Mouse (Mus musculus): ENCODE data around the gene Myl6. TPM values are rescaled to one million over a fixed set of nuclear protein-coding genes. Genes with fewer than 3 reads are reported as not detected.
A peak's percentile ranks its signal among the peaks of the same experiment; 100 is the strongest.

Gene Myl6
- total and polyA plus RNA-seq, 3 experiments, result 242 to 379 (median 302) TPM

- TF ChIP-seq CTCF (IDR thresholded peaks at IDR 0.05) (no peak), POLR2A (IDR thresholded peaks at IDR 0.05; ENCODE audit: insufficient read depth, low read depth, low read length) (no peak), EP300 (IDR thresholded peaks at IDR 0.05; ENCODE audit: insufficient read depth, low read depth, low read length) (no peak)
- no peaks in the 10 kb centered on the region for H3K79me2 ChIP-seq (replicated peaks; ENCODE audit: control insufficient read depth, insufficient read depth, low read length)
- intact Hi-C loops (cut with DNase I), result loop anchor here (2.0 kb wide), 1 partner anchor 33 kb away; no protein-coding TSS in a partner anchor
Measured at GRCm38 (mm10) chr10:128460270-128460630, 33.7 kb downstream of the Myl6 start.

GRCm38 (mm10) chr10:128459409-128460269, 34.3 kb downstream of the Myl6 start:
- Histone ChIP-seq H3K27ac (peak overlapping the region; percentile 92), H3K79me2 (replicated peaks; ENCODE audit: control insufficient read depth, insufficient read depth, low read length) (no peaks in the 10 kb centered on the region), H3K4me1 (ENCODE audit: control insufficient read depth, insufficient read depth, low read length) (peaks cover 5% of the 10 kb centered on the region), H3K36me3 (ENCODE audit: control insufficient read depth, insufficient read depth, low read length) (peaks cover 2% of the 10 kb centered on the region), H3K9ac (ENCODE audit: low read depth, low read length) (peak overlapping the region; percentile 97), H3K4me3 (peak overlapping the region; percentile 65), H3K27me3 (ENCODE audit: control insufficient read depth, insufficient read depth, low read length) (no peaks in the 10 kb centered on the region)
- intact Hi-C loops (cut with DNase I), result loop anchor here (1.0 to 5.0 kb wide), 4 partner anchors 33 to 97 kb away; partner anchors contain the start of gene Ankrd52
- TF ChIP-seq EP300 (IDR thresholded peaks at IDR 0.05; ENCODE audit: insufficient read depth, low read depth, low read length), result no peak
- no peak for DNase-seq
- WGBS, result 1% methylated on average over 34 of the region's 67 CpGs

More at GRCm38 (mm10) chr10:128460270-128460630, 33.7 kb downstream of the Myl6 start:
- Histone ChIP-seq H3K27ac (peak overlapping the region; percentile 84; the same call in 1 of the 2 replicates), H3K36me3 (ENCODE audit: control insufficient read depth, insufficient read depth, low read length) (peaks cover 5% of the 10 kb centered on the region), H3K4me1 (ENCODE audit: control insufficient read depth, insufficient read depth, low read length) (peaks cover 3% of the 10 kb centered on the region), H3K9ac (ENCODE audit: low read depth, low read length) (peak overlapping the region; percentile 26; the same call in 1 of the 2 replicates), H3K4me3 (peak overlapping the region; percentile 60), H3K27me3 (ENCODE audit: control insufficient read depth, insufficient read depth, low read length) (no peaks in the 10 kb centered on the region)
- no peak for DNase-seq
- 17% methylated on average over 5 of the region's 5 CpGs for WGBS

- H3K79me2 ChIP-seq (replicated peaks; ENCODE audit: control insufficient read depth, insufficient read depth, low read length), result no peaks in the 10 kb centered on the region
- peak; percentile 91 to 92 for DNase-seq
- H3K9ac ChIP-seq (ENCODE audit: low read depth, low read length), result peak within 1 kb of the TSS; percentile 97
- H3K27ac ChIP-seq, result peak within 1 kb of the TSS; percentile 95
- H3K4me3 ChIP-seq, result peak within 1 kb of the TSS; percentile 100
- under 1% methylated on average over 72 of the region's 86 CpGs for WGBS
- intact Hi-C loops (cut with DNase I), result loop anchor here (1.0 to 5.0 kb wide), 3 partner anchors 77 to 97 kb away; partner anchors contain the start of gene Ankrd52
- TF ChIP-seq POLR2A (IDR thresholded peaks at IDR 0.05; ENCODE audit: insufficient read depth, low read depth, low read length) (peak; percentile 57), CTCF (IDR thresholded peaks at IDR 0.05) (peak; percentile 41), EP300 (IDR thresholded peaks at IDR 0.05; ENCODE audit: insufficient read depth, low read depth, low read length) (no peak)
- peaks cover 5% of the 10 kb centered on the region for H3K4me1 ChIP-seq (ENCODE audit: control insufficient read depth, insufficient read depth, low read length)
- no peaks in the 10 kb centered on the region for H3K27me3 ChIP-seq (ENCODE audit: control insufficient read depth, insufficient read depth, low read length)
- H3K36me3 ChIP-seq (ENCODE audit: control insufficient read depth, insufficient read depth, low read length), result peaks cover 2% of the 10 kb centered on the region
Measured at GRCm38 (mm10) chr10:128458719-128459408, 35.1 kb downstream of the Myl6 start, which contains the start of gene Smarcc2. Gene Smarcc2, plus strand, starts transcription at chr10:128459248.

- WGBS, result under 1% methylated on average over 28 of the region's 29 CpGs
- peak overlapping the region; percentile 100 for H3K4me3 ChIP-seq
- peaks cover 2% of the 10 kb centered on the region for H3K36me3 ChIP-seq (ENCODE audit: control insufficient read depth, insufficient read depth, low read length)
- peak overlapping the region; percentile 95 for H3K27ac ChIP-seq
- no peak for TF ChIP-seq POLR2A (IDR thresholded peaks at IDR 0.05; ENCODE audit: insufficient read depth, low read depth, low read length)
- TF ChIP-seq EP300 (IDR thresholded peaks at IDR 0.05; ENCODE audit: insufficient read depth, low read depth, low read length), result peak; percentile 82; the same call in 1 of the 2 replicates
- no peaks in the 10 kb centered on the region for H3K27me3 ChIP-seq (ENCODE audit: control insufficient read depth, insufficient read depth, low read length)
- no peaks in the 10 kb centered on the region for H3K79me2 ChIP-seq (replicated peaks; ENCODE audit: control insufficient read depth, insufficient read depth, low read length)
- DNase-seq, result peak; percentile 88 to 95
- peak overlapping the region; percentile 97 for H3K9ac ChIP-seq (ENCODE audit: low read depth, low read length)
- peaks cover 5% of the 10 kb centered on the region for H3K4me1 ChIP-seq (ENCODE audit: control insufficient read depth, insufficient read depth, low read length)
- intact Hi-C loops (cut with DNase I), result loop anchor here (2.0 to 5.0 kb wide), 2 partner anchors 82 to 96 kb away; partner anchors contain the start of gene Ankrd52
Measured at GRCm38 (mm10) chr10:128458348-128458718, 35.6 kb downstream of the Myl6 start.

GRCm38 (mm10) chr10:128457676-128458075, 36.3 kb downstream of the Myl6 start:
- intact Hi-C loops (cut with DNase I), result loop anchor here (2.0 to 5.0 kb wide), 2 partner anchors 81 to 95 kb away; partner anchors contain the start of gene Ankrd52
- H3K79me2 ChIP-seq (replicated peaks; ENCODE audit: control insufficient read depth, insufficient read depth, low read length), result no peaks in the 10 kb centered on the region
- H3K4me1 ChIP-seq (ENCODE audit: control insufficient read depth, insufficient read depth, low read length), result peaks cover 5% of the 10 kb centered on the region
- no peak for DNase-seq
- H3K27me3 ChIP-seq (ENCODE audit: control insufficient read depth, insufficient read depth, low read length), result no peaks in the 10 kb centered on the region
- no peak overlapping the region for H3K27ac ChIP-seq
- WGBS, result 93% methylated on average over 6 of the region's 6 CpGs
- H3K9ac ChIP-seq (ENCODE audit: low read depth, low read length), result no peak overlapping the region
- TF ChIP-seq EP300 (IDR thresholded peaks at IDR 0.05; ENCODE audit: insufficient read depth, low read depth, low read length) (no peak), POLR2A (IDR thresholded peaks at IDR 0.05; ENCODE audit: insufficient read depth, low read depth, low read length) (no peak), CTCF (IDR thresholded peaks at IDR 0.05) (no peak)
- H3K36me3 ChIP-seq (ENCODE audit: control insufficient read depth, insufficient read depth, low read length), result peaks cover 2% of the 10 kb centered on the region
- no peak overlapping the region for H3K4me3 ChIP-seq

Measured in heart, adult 2 months (tissue).